Mouse (Mus musculus): Measurements from ENCODE around the gene Syn3.

DNA sequence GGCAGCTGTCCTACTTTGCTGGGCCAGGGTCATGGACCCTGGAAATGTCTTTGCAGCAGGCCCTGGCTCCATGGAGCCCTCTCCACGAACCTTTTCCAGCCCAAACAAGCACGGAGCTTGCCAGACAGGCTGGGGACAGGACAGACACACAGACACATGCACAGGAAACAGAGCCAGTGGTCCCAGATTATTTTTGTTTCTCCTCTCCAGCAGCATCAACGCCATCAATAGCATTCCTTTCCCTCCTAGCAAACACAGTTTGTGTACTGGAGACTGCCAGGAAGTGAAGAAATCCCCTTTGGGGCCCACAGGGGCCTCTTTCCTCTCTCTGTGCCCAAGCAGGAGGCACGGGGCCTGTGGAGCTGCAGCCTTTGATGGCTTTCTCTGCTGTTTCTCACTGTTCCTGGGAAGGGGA, 331.8 kb downstream of the Syn3 start:
- no peak for TF ChIP-seq GATA1 (IDR thresholded peaks at IDR 0.05; ENCODE audit: borderline replicate concordance, low read length)
- TF ChIP-seq FLI1 (IDR thresholded peaks at IDR 0.05; ENCODE audit: low read length) = no peak
